Mouse (Mus musculus) E14TG2a.4 (cell line): Measurements from ENCODE around the gene Prickle2.

Experiments used
- H3K27me3 ChIP-seq: 2 replicates; pipeline ENCODE4 v1.6.1; 2014; ENCODE audit warnings: low read length, control low read depth; ENCODE audit not compliant: insufficient read depth
- H3K36me3 ChIP-seq: 2 replicates; pipeline ENCODE4 v1.6.1; 2014; ENCODE audit warnings: low read length, control low read depth; ENCODE audit not compliant: insufficient read depth
- H3K4me1 ChIP-seq: replicated peaks from 2 replicates; pipeline ENCODE4 v1.6.1; 2014; ENCODE audit warnings: low read depth, low read length, control low read depth
- H3K4me3 ChIP-seq: replicated peaks from 2 replicates; pipeline ENCODE4 v1.5.1; 2014; ENCODE audit warnings: mild to moderate bottlenecking, low read length
- H3K9me3 ChIP-seq: 2 replicates; pipeline ENCODE4 v1.6.1; 2014; ENCODE audit warnings: low read length, control low read depth
- CTCF ChIP-seq: conservative IDR thresholded peaks from 2 replicates; pipeline ENCODE4 v1.5.1; 2014; ENCODE audit warnings: low read length
- NANOG ChIP-seq: IDR thresholded peaks from 2 replicates; pipeline ENCODE4 v1.6.1; 2014; ENCODE audit warnings: borderline replicate concordance, low read length, mixed read lengths
- POU5F1 ChIP-seq: IDR thresholded peaks from 2 replicates; pipeline ENCODE4 v1.6.1; 2014; ENCODE audit warnings: low read length, borderline replicate concordance

Prickle2 gene

DNA sequence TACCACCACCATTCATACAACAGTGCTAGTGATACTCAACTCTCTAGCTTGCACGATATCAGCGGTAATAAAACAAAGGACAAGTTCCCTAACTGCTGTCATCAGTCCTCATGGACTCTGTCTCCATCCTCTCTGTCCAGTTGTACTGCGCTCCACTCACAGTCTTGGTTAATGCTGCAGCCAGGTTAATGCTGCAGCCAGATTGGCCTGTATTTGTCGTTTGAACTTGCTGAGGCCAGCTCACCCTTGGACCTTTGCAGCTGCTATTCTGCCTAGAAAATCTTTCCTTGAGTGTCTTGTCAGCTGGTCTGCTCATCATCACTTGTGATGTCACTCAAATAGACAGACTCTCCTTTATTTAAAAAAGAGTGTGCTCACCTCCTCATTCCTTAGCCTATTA is 236.5 kb downstream of the Prickle2 start:
- Histone ChIP-seq H3K36me3 (no peaks in the 10 kb centered on the region), H3K27me3 (no peaks in the 10 kb centered on the region), H3K9me3 (no peaks in the 10 kb centered on the region), H3K4me1 (peaks cover 15% of the 10 kb centered on the region), H3K4me3 (no peak overlapping the region)
- no peak for TF ChIP-seq CTCF
- no peak for TF ChIP-seq POU5F1
- TF ChIP-seq NANOG: no peak

- no peaks in the 10 kb centered on the region for H3K9me3 ChIP-seq
- no peaks in the 10 kb centered on the region for H3K36me3 ChIP-seq
- H3K27me3 ChIP-seq: no peaks in the 10 kb centered on the region
- peaks cover 16% of the 10 kb centered on the region for H3K4me1 ChIP-seq
- TF ChIP-seq POU5F1 (no peak), CTCF (no peak), NANOG (no peak)
- H3K4me3 ChIP-seq: no peak overlapping the region
These were observed 237.1 kb downstream of the Prickle2 start for GRCm38 (mm10) chr6:92468892-92469291.

GRCm38 (mm10) chr6:92468383-92468791 is 237.6 kb downstream of the Prickle2 start:
- Histone ChIP-seq H3K4me3 (no peak overlapping the region), H3K9me3 (no peaks in the 10 kb centered on the region), H3K27me3 (no peaks in the 10 kb centered on the region), H3K36me3 (no peaks in the 10 kb centered on the region), H3K4me1 (peaks cover 21% of the 10 kb centered on the region)
- TF ChIP-seq POU5F1 (no peak), NANOG (no peak), CTCF (no peak)

DNA sequence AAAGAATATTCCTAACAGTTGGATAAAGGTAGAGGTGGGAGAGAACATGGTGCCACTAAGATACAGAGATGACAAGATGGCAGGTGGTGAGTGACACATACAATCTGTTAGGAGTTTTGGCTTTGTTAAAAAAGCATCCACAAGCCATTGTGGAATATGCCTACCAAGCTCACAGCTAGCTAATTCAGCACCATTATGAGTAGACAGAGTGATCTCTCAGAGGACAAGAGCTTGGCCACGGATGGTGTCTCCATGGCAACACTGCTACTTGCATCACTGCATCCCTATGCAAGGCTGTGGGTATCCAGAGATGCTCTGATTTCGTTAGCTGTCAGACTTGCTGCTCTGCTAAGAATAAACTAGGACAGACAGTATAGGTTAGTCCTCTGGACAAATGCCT is 238.6 kb downstream of the Prickle2 start:
- Histone ChIP-seq H3K36me3 (no peaks in the 10 kb centered on the region), H3K27me3 (no peaks in the 10 kb centered on the region), H3K9me3 (no peaks in the 10 kb centered on the region), H3K4me3 (no peak overlapping the region), H3K4me1 (peaks cover 24% of the 10 kb centered on the region)
- TF ChIP-seq POU5F1 (no peak), NANOG (no peak)

DNA sequence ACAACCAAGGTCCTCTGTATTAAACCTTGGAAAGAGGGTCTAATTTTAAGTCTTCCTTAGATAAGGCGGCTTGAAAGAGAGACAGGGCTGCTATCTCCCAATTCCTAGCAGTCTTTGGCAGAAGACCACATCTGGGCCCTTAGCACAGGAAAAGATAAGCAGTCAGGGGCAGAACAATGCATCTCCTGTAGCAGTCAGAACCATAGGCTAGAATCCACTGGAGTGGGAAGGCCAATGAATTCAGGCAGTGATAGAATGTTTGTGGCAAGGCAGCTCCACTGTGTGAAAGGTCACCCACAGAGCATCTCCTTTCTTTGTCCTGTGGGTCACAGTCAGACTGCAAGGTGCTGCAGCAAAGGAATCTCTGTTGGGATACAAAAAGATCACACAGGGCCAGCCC is 240.3 kb downstream of the Prickle2 start:
- Histone ChIP-seq H3K27me3 (no peaks in the 10 kb centered on the region), H3K9me3 (no peaks in the 10 kb centered on the region), H3K36me3 (no peaks in the 10 kb centered on the region), H3K4me1 (peaks cover 24% of the 10 kb centered on the region), H3K4me3 (no peak overlapping the region)
- no peak for TF ChIP-seq POU5F1
- TF ChIP-seq CTCF: no peak
- no peak for TF ChIP-seq NANOG

DNA sequence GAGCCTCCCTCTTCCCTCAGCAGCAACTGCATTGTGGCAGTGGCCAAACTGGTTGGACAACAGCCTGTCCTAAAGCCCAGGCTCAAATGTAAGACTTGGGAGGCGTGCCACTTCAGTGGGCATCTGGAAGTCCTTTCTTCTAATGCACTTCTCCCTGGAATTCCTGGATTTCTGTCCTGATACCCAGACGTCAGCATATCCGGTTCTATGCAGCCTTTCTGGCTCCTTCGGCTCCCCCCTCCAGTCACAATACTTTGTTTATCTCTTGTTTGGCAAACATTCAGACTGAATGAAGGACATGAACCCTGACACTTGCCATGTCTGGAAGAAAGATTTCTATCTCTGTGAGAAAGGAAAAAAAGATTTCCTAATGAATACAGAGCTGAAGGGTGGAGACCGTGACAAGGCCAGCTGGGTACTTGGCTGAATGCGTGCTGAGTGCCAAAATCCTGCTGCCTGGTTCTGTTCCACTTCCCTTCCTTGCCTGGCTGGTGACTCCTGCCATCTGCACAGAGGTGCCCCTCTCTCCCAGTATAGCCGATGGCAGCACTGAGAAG is 241.1 kb downstream of the Prickle2 start:
- Histone ChIP-seq H3K9me3 (no peaks in the 10 kb centered on the region), H3K4me1 (peaks cover 22% of the 10 kb centered on the region), H3K36me3 (no peaks in the 10 kb centered on the region), H3K27me3 (no peaks in the 10 kb centered on the region), H3K4me3 (no peak overlapping the region)
- no peak for TF ChIP-seq POU5F1
- TF ChIP-seq CTCF: no peak
- TF ChIP-seq NANOG: no peak

- Histone ChIP-seq H3K36me3 (no peaks in the 10 kb centered on the region), H3K27me3 (no peaks in the 10 kb centered on the region), H3K9me3 (no peaks in the 10 kb centered on the region), H3K4me1 (peaks cover 16% of the 10 kb centered on the region; the same call in 1 of the 2 replicates), H3K4me3 (no peak overlapping the region)
- TF ChIP-seq NANOG (no peak), CTCF (no peak), POU5F1 (no peak)
These were observed 242.2 kb downstream of the Prickle2 start for GRCm38 (mm10) chr6:92463768-92464167.

DNA sequence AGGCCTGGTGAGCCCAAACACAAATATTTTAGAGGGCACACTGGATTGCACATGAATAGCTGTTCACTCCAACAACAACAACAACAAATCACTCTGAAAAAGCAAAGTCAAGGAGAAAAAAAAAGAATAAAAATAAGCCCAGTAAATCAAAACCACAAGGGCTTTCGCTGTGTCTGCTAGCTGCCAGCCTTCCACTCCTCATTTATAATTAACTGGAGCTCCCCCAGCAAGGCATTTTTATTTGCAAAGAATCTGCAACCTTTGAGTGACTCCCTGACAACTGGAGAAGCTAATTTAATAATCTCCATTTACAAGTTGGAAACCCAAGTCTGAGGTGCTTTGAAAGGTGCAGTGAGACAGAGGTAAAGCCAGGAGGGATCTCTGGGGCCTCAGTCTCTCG is 245.2 kb downstream of the Prickle2 start:
- no peaks in the 10 kb centered on the region for H3K27me3 ChIP-seq
- no peaks in the 10 kb centered on the region for H3K36me3 ChIP-seq
- no peak overlapping the region for H3K4me3 ChIP-seq
- H3K9me3 ChIP-seq: no peaks in the 10 kb centered on the region
- no peak for TF ChIP-seq NANOG
- no peak for TF ChIP-seq POU5F1
- TF ChIP-seq CTCF: no peak
- peaks cover 14% of the 10 kb centered on the region; the same call in 1 of the 2 replicates for H3K4me1 ChIP-seq

GRCm38 (mm10) chr6:92458026-92458425 is 247.9 kb downstream of the Prickle2 start:
- Histone ChIP-seq H3K9me3 (no peaks in the 10 kb centered on the region), H3K4me1 (0 out of 2 replicates have a peak, but pooled peaks cover 3% of the 10 kb centered on the region), H3K36me3 (no peaks in the 10 kb centered on the region), H3K4me3 (no peak overlapping the region), H3K27me3 (no peaks in the 10 kb centered on the region)
- TF ChIP-seq CTCF (no peak), NANOG (no peak), POU5F1 (no peak)
